Mouse (Mus musculus) cerebellum, postnatal 14 days (tissue): ENCODE results near the gene Gm49416.
"Not testable (repeated sequence)": the region's sequence is repeated elsewhere in the genome, so short reads cannot be mapped to it uniquely, and the experiment has no call there.

ENCODE experiments used
- DNase-seq, 2 experiments: peaks; one replicate each; pipeline ENCODE4 v3.0.0; 2021; ENCODE audit warnings: mixed read lengths in 2 of 2

The Gm49416 gene

GRCm38 (mm10) chr19:8880311-8881033 is 8.3 kb upstream of the Gm49416 start, which contains the start of gene Uqcc3:
Gene Uqcc3, minus strand, starts transcription at chr19:8880923.
- DNase-seq = peak; percentile 91

- no peak for DNase-seq
Measured at GRCm38 (mm10) chr19:8881034-8881392, 7.7 kb upstream of the Gm49416 start.

GRCm38 (mm10) chr19:8883616-8884015 is 5.1 kb upstream of the Gm49416 start, which contains the start of the genes Lbhd1 and Gm49403:
Gene Lbhd1, plus strand, starts transcription at chr19:8883732.
Gene Gm49403, plus strand, starts transcription at chr19:8883930.
- DNase-seq = no peak

- no peak for DNase-seq
Measured at GRCm38 (mm10) chr19:8886916-8887584, 1.7 kb upstream of the Gm49416 start.

GRCm38 (mm10) chr19:8887585-8888463 is 902 bp upstream of the Gm49416 start:
- DNase-seq = no peak

- peak; percentile 90 for DNase-seq
Measured at GRCm38 (mm10) chr19:8892829-8893766, 4.4 kb downstream of the Gm49416 start, which contains the start of gene Ints5. Gene Ints5, plus strand, starts transcription at chr19:8893005.

- DNase-seq = peak in 1 of 2 experiments; percentile 41
Measured at GRCm38 (mm10) chr19:8895397-8895960, 6.8 kb downstream of the Gm49416 start.

- not testable (repeated sequence) for DNase-seq
Measured at GRCm38 (mm10) chr19:8896231-8896630, 7.5 kb downstream of the Gm49416 start.

GRCm38 (mm10) chr19:8897211-8897864 is 8.6 kb downstream of the Gm49416 start:
- DNase-seq = peak; percentile 56 to 64

- peak; percentile 94 to 95 for DNase-seq
Measured at GRCm38 (mm10) chr19:8897865-8898495, 9.3 kb downstream of the Gm49416 start, which contains the start of gene Ganab. Gene Ganab, plus strand, starts transcription at chr19:8898071.

- DNase-seq = no peak
Measured at GRCm38 (mm10) chr19:8898576-8898975, 9.8 kb downstream of the Gm49416 start.

GRCm38 (mm10) chr19:8899079-8899478 is 10.4 kb downstream of the Gm49416 start:
- peak in 1 of 2 experiments; percentile 42 for DNase-seq

- no peak for DNase-seq
Measured at GRCm38 (mm10) chr19:8903412-8903811, 14.7 kb downstream of the Gm49416 start.

GRCm38 (mm10) chr19:8908531-8908930 is 19.8 kb downstream of the Gm49416 start:
- DNase-seq = no peak

- no peak for DNase-seq
Measured at GRCm38 (mm10) chr19:8911810-8912209, 23.1 kb downstream of the Gm49416 start.

- DNase-seq = no peak
Measured at GRCm38 (mm10) chr19:8914212-8914611, 25.5 kb downstream of the Gm49416 start.

GRCm38 (mm10) chr19:8919000-8919399 is 30.3 kb downstream of the Gm49416 start:
- no peak for DNase-seq

GRCm38 (mm10) chr19:8919684-8920072 is 31.0 kb downstream of the Gm49416 start:
- no peak for DNase-seq

- peak; percentile 94 to 96 for DNase-seq
Measured at GRCm38 (mm10) chr19:8920073-8920736, 31.5 kb downstream of the Gm49416 start, which contains the start of gene B3gat3. Gene B3gat3, plus strand, starts transcription at chr19:8920374.
